Mouse (Mus musculus) central nervous system, embryonic 14 days (tissue): ENCODE results near the gene Il16. TPM values are rescaled to one million over a fixed set of nuclear protein-coding genes. Genes with fewer than 3 reads are reported as not detected.

Experiments
- polyA plus RNA-seq: library from polyadenylated mRNA; depleted of rRNA; stranded (reverse); fragments of >200 nt; gene quantifications from 2 replicates; pipeline ENCODE4 v1.2.3, GENCODE M21; 2012; rRNA removed

The Il16 gene
- 1.1 and 1.6 TPM in 2 replicates for polyA plus RNA-seq

GRCm38 (mm10) chr7:83745413-83746106 lies at the start of gene Il16:
Gene Il16 (minus strand): TSS chr7:83745726.

GRCm38 (mm10) chr7:83794705-83795104 lies 49.2 kb upstream of the Il16 start, which contains the start of gene Cfap161:
Gene Cfap161 (minus strand): TSS chr7:83794880.

GRCm38 (mm10) chr7:83631828-83632681 lies 113.5 kb downstream of the Il16 start, which contains the start of gene Stard5:
Gene Stard5 (plus strand): TSS chr7:83631959.

Other genes with a start within 250 kb of the Il16 start
- gene Tmc3, start 160.8 kb downstream of the Il16 start, polyA plus RNA-seq = 0.20 and 0.50 TPM in 2 replicates
- 7.3 and 10.9 TPM in 2 replicates for gene Stard5, start 113.8 kb downstream of the Il16 start, polyA plus RNA-seq
- gene Cfap161, start 49.2 kb upstream of the Il16 start, polyA plus RNA-seq = 0.53 and 1.1 TPM in 2 replicates
- 21.3 and 24.4 TPM in 2 replicates for gene Tlnrd1, start 138.6 kb upstream of the Il16 start, polyA plus RNA-seq
- 40.2 and 41.2 TPM in 2 replicates for gene Mesd, start 138.7 kb upstream of the Il16 start, polyA plus RNA-seq